Mouse (Mus musculus) liver, embryonic 14.5 days (tissue): Measurements from ENCODE around the gene Snu13.

Experiments
- CTCF ChIP-seq: IDR thresholded peaks from 2 replicates; pipeline ENCODE4 v1.5.1; 2016; ENCODE audit warnings: antibody characterized with exemption, low read depth, control low read depth
- EP300 ChIP-seq: IDR thresholded peaks from 2 replicates; pipeline ENCODE4 v1.6.1; 2016; ENCODE audit warnings: antibody characterized with exemption, low read depth

GRCm38 (mm10) chr15:82058719-82059201, 11.4 kb upstream of the Snu13 start, which contains the start of gene 4930407I10Rik:
- no peak for TF ChIP-seq EP300
- no peak for TF ChIP-seq CTCF
